Mouse (Mus musculus) MN1 (cell line): ENCODE results near the gene Lypd6b.

Experiments used
- DNase-seq: peaks from one replicate; pipeline ENCODE4 v3.0.0-alpha.2; 2016; ENCODE audit warnings: low spot score

Lypd6b gene

DNA sequence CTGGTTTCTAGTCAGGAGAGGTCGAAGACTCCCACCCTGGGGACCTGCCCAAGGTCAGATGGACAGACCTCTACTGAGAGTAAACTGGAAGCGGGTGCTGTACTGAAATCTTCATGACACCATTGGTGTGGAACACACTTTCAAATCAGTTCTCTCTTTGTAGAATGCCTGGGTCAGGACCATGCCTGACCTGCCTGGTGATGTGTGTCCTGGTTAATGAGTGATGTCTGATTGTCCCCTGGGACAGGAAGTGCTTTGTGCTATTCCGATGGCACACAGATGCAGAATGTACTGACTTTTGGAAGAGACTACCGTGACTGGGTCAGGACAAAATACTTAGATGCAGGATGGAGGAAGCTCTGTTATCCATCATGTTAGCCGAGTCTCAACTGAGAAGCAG is 17.0 kb upstream of the Lypd6b start:
- DNase-seq, result no peak

DNA sequence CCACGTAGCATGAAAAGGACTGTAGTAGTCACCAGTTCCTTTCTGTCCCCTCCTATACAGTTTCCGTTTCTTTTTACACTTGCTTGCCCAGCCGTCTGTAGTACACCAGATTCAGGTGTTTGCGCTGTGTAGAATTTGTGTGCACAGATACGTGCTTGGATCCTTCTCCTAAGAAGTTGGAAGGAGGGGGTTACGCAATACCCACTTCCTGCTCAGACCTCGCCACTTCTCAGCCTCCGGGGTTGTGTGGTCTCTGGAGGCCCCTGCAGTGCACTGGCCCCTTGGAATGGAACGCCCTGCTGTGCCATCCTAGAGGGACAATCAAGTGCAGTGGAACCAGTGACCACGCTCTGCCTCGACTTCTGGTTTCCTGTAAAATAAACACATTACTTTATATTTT is 16.3 kb upstream of the Lypd6b start:
- DNase-seq, result no peak

DNA sequence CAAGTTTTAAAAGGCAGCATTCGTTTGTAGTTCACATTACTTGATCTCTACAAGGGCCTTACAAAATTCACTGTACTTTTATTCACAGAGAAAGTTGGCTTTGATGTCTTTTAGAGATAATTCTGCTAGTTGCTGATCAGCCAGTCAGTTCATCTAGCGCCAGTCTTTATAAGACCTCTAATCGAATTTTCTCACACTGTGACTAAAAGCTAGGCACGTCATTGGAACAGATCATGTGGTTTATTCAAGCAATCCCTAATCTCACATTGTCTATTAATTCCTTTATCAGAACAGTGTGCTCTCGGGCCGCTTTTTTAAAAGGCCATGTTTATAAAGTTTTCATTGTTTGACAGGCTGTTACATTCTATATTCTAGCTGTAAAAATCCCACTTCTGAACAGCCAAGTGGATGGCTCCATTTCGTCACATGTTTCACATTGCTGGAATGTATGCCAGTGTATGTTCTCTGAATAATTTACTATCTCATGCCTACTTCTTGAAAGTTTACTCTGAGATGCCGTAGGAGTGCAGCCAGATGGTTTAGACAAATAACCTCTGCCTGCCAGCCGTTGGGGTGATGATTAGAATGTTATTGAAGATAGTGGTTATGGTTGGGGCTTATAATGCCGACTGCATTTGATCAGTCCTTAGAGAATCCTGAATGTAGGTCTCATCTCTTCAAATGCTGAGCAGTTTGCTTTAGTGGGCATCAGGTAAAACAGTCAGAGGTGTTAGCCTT is 14.1 kb upstream of the Lypd6b start:
- no peak for DNase-seq

DNA sequence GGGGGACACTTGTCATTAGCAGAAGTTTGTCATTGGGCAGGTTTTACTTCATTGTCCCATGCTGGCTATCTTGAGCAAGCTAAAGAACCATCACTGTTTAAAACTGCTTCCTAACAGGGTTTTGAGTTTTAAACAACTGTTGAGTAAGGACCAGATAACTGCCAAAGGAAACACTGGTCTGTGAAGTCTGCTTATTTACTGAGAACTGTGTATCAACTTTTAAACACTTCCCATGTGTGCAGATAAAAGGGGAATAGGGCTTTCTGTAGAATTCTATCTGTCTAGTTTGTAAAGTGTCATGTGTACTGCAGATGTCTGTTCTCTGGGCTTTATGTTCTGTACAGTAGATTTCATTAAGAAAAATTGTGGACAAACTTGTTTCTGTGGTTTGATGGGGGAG is 13.3 kb upstream of the Lypd6b start:
- no peak for DNase-seq

DNA sequence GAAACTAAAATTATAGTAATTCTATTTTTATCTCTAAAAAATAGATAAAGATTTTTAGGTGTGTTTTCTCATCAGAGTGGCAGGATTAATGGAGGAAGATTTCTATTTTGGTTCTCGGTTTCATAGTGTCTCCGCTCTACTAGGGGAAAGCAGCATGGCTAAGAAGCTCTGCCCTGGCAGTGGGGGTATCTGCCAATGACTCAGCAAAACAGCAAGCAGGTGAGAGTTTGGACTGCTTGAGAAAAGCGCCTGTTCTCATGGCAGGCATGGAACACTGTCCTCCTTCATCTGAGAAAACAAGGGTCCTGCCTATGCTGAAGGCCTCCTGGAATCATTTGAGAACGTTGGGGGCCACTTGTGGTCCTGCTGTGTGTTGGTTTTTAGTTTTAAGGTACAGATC is 12.3 kb upstream of the Lypd6b start:
- no peak for DNase-seq

DNA sequence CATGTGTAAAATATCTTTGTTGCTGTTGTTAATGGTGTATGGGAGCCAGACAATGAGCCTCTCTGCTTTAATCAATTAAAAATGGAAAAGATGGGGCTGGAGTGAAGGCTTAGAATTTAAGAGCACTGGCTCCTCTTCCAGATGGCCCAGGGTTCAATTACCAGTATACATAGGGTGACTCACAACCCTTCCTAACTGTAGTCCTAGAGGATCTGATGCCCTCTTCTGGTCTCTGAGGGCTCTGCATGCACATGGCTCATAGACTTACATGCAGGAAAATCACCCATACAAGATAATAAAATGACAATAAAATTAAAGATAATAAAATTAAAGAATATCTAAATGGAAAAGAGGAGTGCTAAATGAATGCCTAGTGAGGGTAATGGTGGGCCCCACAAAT is 11.8 kb upstream of the Lypd6b start:
- peak; percentile 54 for DNase-seq

DNA sequence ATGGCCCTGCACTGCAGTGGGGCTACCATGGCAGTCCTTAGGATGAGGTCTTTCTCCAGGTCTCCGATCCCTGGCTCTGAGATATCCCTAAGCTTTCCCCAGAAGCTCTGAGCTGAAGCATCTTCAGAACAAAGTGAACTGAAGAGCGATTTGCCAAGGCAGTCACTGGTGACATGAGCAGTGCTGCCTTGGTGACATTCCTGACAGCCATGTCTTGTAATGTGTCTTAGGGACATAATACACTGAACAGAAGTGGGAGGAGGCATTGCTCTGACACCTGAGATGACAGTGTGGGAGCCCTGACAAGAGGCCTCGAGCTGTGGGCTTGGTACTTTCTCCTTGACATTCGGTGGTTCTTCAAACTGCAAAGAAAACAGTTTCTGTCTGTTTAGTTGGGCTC is 11.1 kb upstream of the Lypd6b start:
- DNase-seq, result no peak

DNA sequence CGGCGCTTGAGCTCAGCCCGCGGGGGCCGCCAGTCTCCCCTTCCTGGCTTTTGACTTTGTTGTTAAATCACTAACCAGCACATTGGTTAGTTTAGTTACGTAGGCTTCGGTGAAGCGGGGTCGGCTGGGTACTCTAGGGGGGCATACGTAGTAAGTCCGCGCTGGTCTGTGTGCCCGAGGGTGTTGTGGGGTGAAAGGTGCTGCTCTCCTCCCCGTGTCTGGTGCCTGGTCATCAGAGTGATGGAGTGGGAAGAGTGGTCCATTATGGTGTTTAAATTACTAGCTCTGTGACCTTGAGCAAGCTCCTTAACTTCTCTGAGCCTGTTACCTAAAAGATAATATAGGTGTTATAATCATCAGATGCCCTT is 547 bp downstream of the Lypd6b start:
- no peak for DNase-seq

DNA sequence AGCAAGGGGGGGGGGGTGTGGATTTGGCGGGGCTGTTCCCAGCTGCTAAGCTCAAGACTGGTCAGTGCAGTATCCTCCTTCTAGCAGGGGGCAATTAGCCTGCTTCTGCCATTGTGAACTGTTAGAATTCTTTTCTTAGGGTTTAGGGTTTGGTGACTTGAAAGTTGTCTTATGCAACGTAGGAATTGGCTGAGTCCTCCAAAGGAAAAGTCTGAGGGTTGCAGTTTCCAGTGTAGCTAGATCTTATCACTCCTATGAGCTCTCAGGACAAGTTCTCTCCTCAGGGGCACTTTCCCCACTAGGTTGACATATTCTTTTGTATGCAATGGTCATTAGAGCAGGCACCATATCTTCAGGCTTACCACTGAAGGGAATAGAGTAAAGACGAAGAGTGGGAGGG is 1.2 kb downstream of the Lypd6b start:
- DNase-seq, result no peak

DNA sequence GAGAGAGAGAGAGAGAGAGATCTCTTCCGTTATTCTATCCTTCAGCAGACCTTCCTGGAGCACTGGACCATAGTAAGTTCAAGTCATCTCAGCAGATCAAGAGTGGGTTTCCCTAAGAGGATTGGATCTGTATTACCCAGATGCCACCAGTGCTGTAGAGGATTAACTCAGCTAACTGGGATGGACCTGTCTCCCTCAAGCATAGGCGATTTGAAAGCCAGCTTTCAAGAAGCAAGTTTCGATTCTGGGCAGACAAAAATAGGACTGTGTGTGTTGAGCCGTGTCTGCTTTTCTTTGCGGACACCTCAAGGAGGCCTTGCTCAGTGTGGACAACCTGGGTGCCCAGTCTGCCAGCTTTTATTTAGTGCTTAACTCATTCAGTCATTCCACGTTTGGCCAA is 1.6 kb downstream of the Lypd6b start:
- no peak for DNase-seq

DNA sequence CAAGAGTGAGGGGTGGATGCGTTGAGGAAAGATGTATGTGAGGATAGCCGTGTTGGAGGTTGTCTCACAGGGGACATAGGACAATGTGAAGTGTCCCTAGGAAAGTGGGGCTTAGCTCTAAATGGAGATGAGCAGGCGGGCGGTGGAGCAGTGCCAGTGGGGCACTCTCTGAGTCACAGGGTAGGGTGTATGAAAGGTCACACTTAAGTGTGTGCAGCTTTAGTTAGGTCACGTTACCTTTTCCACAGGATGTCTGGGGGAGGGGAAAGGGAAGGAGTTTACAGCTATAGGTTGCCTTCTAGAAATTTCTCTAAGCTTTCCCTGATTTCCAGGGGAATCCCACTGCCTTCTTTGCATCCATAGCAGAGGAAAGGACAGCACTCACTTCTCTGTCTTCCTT is 2.0 kb downstream of the Lypd6b start:
- DNase-seq, result no peak

DNA sequence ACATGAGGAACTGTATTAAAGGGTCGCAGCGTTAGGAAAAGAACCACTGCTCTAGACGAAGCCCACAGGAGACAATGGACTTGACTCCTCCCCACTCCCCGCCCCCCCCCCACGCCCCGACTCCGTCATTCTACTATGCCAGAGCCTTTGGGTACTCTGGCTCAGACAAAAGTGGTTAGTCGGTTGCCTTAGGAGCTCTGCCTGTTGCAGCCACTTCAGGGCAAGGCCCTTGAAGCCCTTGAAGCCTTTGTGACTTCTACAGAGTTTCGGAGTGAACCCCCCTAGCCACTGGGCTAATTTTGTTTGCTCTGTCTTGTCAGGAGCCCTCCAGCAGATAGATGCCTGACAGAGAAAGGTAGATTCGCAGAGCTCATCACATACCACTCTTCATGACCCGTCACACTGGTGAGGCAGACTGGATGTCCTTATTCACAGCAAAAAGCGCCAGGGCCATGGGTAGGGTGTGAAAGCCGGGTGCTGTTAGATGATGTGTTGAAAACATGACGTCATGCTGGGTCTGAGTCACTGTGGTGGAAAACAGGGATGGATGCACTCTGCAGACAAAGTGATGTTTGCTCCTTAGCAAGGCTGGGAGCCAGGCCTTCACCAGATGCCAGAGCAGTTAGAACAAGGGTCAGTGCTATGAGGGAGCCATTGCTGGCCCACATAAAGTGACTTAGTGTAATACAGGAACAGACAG is 10.1 kb downstream of the Lypd6b start:
- peak; percentile 35 for DNase-seq

DNA sequence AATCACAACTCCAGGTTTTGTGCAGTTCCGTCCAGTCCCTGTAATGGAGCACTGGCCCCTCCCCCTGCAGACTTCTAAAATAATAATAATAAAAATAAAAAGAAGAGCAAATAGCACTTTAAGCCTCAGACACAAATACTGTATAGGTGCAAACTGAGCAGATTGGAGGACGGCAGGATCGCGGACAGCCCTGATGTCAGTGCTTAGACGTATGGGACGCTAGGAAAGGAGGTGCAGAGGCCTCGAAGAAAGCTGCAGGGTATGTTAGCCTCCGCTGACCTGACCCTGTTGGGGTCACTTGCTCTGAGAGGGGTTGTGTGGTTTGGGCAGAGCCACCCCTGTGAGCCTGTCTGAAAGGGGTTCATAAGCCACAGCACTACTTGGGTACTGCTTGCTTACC is 17.0 kb downstream of the Lypd6b start:
- DNase-seq, result no peak

DNA sequence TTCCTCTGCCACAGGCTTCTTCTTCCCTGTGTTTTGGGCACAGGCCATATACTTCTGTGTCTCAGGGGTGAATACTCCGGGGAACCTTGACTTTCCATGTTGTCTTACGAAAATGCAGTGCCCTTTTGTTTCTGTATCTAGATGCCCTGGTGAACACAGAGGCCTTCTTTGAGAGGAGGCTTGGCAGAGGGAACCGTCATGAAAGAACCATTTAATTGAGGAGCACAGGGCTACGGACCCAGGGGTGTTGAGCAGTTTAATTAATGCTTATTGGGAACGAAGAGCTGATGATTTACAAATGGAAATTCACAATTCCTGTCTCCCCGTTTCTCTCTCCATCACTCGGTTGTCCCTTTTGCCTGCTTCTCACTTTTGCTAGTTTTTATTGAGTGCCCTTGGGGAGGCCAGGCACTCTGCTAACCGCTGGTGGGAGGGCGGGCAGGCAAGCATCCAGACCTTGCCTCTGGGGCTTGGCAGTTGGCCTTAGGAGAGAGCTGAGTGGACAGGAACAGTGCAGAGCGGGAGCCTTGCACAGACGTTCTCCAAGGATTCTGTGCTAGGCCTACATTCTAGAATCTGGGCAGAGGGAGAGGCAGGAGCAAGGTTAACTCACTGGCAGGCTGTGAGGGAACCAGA is 18.4 kb downstream of the Lypd6b start:
- no peak for DNase-seq

DNA sequence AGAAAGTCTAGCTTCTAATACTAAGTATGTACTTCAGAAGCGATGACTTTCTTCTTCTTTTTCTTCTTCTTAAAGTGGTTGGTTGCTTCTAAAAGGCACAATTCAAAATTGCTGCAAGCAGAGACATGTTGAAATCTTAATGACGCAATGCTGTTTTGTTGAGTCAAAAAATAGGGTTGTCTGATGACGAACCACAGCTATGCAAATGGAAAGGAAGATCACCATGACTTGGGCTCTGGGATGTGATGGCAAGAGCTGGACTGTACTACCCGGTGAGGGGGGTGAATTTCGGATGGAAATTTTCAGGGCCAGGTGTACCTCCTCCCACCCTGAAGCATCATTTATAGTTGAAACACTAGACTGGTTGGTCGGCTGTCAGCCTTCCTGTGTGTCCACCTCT is 22.0 kb downstream of the Lypd6b start:
- no peak for DNase-seq

DNA sequence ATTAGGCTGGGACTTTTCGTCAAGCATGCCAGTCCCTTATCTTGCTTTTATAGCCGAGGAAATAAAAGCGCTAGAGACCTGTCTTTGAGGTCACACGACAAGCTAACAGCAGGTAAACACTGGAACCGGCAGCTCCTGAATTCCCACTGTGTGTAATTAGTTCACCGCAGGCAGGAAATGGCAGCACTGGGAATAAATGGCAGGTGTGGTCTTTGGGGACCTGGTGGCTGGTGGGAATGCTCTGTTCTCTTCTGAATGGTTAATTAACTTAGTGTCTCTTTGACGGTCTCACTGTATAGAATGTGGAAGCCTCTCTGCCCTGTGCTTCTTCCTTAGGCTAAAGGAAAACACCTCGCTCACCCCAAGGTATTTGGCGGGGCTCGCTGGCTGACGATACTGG is 23.9 kb downstream of the Lypd6b start:
- DNase-seq, result no peak

DNA sequence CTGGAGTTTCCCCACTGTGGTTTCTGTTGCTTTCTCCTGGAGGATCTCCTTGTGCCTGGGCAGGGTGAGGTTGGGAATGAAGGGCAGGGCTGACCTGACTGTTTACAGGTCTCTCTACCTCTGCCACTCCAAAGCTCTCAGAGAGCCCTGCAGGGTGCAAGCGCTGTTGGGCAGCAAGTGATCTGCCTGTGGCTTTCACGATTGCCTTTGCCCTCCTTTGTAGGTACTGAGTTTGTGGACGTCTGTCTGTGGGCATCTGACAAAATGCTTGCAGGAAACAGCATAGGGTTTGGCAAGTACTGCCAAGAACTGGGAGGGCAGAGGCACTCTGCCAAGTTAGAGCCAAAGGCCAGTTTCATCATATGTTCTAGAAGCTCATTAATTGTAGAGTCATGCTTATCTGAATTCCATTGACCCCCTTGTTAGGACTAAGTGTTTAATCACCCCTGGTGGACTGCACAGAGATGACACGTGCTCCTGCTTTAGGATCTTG is 24.4 kb downstream of the Lypd6b start:
- DNase-seq, result peak; percentile 52

DNA sequence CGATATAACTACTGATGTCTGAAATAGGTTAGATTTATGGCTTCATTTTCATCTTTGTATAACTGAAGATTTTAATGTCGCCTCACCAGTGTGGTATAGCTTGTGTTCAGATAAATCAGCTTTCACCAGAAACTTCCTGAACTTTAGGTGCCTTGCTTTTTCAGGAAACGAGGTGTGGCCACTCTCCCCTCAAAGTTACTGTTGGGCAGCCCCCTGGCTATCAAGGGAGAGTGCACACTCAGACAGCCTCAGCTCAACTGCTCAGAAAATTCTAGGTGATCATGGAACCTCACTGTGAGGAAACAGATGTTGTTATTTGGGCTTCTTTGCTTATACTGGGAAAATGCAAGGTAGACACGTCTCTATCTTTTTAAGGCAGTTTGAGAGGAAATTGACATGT is 25.7 kb downstream of the Lypd6b start:
- DNase-seq, result no peak

DNA sequence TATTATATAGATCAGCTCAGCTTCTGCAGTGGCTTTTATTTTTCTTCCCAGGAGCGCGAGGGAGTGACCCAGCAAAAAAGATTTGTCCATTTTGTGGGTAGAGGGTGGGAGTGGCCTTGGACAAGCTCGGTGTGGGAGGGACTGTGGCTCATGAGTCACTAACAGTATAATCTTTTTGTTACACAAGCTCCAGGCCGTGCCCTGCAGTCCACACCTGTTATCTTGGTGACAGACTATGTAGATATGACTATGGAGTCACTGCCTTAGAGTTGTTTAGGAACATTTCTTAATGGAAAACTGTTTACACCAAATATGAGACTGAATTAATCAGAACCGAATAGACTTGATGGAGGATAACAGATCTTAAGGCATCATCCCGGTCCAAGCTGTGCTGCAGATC is 26.5 kb downstream of the Lypd6b start:
- DNase-seq, result no peak

DNA sequence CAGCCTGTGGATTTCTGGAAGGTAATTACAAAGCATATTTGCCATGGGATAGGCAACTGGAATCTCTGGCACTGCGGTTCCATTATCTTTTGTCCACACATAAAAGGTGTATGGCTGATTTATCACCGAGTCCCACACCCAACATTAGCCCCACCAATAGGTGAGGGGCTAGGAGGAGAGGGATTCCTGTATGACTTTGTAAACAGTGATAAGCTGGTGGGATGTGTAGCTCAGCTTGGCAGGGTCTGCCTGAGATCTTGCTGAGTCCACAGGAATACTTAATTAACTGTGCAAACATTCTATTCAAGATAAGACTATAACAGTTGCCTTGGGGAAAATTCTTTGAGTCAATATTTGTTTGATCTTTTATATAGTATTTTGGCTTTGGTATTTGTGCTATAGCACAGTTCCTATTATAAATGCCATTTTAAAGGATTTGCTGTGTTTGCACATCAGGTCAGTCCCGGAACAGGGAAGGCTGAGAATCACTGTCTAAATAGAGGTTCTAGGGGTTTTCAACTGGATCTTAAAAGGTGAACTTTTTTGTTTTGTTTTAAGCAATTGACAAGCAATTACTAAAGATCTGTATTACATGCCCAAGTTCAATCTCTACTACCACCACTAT is 28.3 kb downstream of the Lypd6b start:
- DNase-seq, result no peak

DNA sequence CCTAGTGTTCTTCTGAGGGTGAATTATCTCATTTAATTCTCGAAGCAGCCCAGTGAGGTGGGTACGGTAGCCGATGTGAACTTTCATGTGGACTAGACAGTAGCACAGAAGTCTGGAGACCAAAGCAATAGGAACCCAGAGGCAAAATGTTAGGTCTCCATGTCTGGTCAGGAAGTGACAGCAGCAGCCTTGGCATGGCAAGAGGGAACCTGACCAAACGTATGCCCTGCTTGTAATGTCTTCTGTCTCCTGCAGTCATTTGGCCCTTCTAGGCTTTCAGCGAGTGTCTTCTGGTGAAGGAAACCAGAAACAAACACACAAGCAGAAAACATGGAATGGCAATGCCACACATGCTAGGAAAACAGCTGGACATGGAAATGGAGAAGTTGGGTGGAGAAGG is 29.1 kb downstream of the Lypd6b start:
- DNase-seq, result no peak

DNA sequence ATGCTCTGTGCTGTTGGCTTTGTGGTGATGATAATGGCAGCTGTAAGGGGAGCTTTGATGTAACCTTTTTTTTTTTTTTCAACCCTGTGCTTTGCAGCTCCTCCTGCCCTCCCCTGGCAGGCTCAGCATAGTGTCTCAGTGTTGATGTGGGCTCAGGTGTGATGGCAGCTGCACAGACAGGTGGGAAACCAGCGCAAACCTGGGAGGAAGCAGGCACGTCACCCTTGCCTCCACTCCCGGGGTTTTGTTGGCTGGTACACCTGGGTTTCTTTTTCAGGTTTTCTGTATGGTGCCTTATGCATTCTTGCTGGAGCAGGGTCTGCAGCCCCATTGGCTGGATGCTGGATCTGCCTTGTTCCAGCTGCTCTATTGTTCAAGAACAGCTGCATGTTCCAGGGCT is 29.7 kb downstream of the Lypd6b start:
- DNase-seq, result no peak

DNA sequence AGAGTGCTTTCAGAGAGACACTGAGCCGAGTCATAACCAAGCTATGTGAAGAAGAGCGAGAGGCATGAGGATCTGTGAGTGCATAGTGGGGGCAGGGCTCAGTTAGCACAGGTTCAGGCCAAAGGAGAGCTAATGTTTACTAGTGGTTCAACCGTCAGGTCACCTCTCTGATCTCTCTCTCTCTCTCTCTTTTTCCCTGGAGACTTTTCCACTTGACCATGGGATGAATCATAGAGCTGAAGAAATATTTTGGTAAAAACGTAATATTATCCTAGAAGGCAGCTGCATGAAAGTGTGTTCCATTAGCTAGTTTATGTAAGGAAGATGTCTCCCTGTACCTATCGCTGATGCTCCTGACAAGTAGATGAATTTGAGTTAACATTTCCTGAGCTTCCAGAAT is 30.6 kb downstream of the Lypd6b start:
- DNase-seq, result no peak
